Mouse (Mus musculus): ENCODE measurements around the gene Hsd17b6.
"Not testable (repeated sequence)": the region's sequence is repeated elsewhere in the genome, so short reads cannot be mapped to it uniquely, and the experiment has no call there.

The Hsd17b6 gene

DNA sequence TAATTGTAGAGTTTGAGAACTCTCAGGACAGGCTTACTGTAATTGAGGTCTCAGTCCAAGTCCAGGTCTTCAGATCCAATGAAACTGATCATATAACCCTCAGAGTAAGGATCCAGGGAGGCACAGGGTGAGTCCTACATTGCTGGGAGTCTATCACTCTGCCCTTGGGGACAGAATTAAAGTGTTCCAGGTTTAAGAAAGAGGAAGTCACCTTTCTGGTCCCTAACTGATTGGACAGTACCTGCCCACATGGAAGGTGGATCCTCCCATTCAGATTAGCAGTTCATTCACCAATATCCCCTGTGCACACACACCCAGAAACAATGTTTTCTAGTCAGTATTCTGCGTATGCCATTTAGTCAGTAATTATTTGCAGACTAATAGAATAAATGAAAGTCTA, at the start of gene Hsd17b6:
Hsd17b6 (minus strand) TSS at position 166 of the 400 bp plus-strand sequence.
- no peak for DNase-seq

DNA sequence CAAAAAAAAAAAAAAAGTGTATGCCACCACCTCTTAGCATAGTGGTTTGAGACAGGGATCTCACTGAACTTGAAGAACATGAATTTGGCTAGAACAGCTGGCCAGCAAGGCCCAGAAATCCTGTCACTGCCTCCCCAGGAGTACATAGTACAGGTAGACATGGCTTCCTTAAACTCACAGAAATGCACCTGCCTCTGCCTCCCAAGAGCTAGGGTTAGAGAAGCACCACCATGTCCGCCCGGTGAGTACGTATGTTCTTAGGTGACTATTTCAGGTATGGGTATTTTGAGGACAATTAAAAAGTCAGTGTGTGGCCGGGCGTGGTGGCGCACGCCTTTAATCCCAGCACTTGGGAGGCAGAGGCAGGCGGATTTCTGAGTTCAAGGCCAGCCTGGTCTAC, 45.6 kb upstream of the Hsd17b6 start:
- no peak for DNase-seq

- DNase-seq, result not testable (repeated sequence)
Observed at GRCm38 (mm10) chr10:128052136-128052535, 44.7 kb upstream of the Hsd17b6 start.

DNA sequence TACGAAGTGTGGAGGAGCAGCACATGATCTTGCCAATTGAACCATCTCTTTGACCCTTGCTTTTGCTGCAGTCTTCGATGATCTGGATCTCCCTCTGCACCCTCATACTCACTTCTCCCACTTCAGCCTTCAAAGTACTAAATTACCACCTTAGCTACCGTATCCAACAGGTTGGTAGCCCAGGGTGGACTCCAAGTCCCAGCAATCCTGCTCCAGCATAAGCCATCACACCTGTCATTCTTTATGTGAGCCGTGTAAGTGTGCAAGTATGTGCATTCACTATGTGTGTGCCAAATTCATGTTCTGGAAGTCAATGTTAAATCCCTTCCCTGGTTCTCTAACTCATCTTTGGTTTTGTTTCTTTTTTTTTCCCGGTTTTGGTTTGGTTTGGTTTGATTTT, 44.2 kb upstream of the Hsd17b6 start:
- DNase-seq, result no peak

GRCm38 (mm10) chr10:128050355-128050754, 42.9 kb upstream of the Hsd17b6 start:
- no peak for DNase-seq

DNA sequence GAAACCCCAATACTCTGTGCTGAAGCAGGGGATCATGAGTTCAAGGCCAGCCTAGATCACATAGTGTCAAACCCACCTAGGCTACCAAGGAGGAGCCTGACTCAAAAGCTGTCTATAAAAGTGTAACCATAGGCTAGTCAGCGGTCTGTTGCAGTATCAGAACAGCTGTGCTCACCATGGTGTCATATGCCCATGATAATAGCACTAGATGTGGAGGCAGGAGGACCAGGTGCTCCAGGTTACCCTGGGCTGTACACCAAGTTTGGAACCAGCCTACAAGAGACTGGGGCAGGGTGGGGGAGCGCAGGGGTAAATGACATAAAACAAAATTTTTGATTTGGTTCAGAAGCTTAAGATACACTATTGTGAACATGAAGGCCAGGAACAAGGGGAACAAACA, 42.3 kb upstream of the Hsd17b6 start:
- no peak for DNase-seq

GRCm38 (mm10) chr10:128048157-128048556, 40.7 kb upstream of the Hsd17b6 start:
- no peak for DNase-seq

- no peak for DNase-seq
Observed at GRCm38 (mm10) chr10:128043041-128043835, 35.8 kb upstream of the Hsd17b6 start.

- no peak for DNase-seq
Observed at GRCm38 (mm10) chr10:128042466-128042865, 35.1 kb upstream of the Hsd17b6 start.

GRCm38 (mm10) chr10:128041636-128042035, 34.2 kb upstream of the Hsd17b6 start:
- no peak for DNase-seq

DNA sequence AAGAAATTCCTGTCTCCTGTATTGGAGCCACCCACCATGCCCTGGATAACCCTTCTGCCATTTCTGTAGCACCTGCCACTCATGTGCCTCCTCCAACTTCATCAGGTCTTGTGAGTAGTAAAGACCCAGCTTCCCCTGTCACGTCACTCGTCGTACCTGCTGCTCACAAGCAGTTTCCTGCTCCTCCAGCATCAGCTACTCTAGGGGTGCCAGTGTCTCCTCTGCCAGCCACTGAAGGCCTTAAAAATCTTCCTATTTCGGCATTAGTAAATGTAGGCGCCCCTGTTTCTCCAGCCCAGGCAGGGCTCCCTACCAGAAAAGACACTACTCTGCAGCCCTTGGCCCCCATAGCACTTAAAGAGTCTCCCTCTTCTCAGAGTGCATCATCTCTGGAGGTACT, 32.9 kb upstream of the Hsd17b6 start:
- no peak for DNase-seq

DNA sequence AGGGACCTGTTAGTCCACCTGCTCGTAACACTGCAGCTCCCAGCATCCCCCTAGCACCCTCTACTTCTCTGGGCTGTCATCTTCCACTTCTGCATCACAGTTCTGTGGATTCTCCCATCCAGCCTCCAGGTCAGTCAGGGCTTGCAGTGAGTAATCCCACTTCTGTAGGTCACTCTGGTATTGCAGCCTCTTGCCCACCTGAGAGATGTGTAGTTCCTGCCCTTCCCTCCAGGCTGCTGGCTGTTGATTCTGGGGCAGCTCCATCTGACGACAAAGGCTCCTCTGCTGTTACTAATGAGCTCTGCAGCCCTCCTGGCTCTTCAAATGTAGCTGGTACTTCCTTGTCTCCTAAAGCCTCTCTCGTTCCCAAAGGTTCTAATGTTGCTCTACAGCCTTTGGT, 32.4 kb upstream of the Hsd17b6 start:
- DNase-seq, result no peak

DNA sequence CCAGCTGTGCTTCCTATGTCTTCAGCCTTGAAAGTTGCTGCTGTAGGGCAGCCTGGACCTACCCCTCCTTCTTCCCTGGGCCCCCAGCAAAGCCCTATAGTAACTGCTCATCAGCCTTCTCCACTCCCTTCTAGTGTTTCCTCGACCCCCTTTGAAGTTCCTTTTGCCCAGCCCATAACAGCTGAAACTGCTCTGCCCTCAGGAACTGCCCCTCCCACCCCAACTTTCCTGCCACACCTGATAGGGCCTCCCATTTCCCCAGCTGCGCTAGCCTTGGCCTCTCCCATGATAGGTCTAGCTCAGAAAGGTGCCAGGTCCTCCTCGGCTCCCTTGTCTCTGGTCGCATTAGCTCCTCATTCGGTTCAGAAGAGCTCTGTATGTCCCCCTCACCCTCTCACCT, 31.8 kb upstream of the Hsd17b6 start:
- DNase-seq, result no peak

DNA sequence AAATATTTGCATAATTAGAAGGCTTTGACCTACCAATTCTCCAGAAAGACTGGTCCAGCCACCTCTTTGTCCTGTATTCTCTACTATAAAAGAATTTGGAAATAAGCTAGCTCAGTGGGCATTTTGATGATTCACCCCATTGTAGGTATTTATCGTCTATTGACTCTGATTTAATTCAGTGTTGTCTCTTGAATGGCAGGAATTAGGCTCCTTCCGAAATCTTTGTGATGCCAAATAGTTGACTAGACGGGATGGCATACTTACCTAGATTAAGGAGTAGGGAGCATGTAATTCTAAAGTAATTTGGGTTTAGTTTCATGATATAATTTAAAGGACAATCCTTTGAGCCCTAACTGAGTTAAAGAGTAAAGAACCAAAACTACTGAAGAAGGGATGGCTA, 30.5 kb upstream of the Hsd17b6 start:
- no peak for DNase-seq

DNA sequence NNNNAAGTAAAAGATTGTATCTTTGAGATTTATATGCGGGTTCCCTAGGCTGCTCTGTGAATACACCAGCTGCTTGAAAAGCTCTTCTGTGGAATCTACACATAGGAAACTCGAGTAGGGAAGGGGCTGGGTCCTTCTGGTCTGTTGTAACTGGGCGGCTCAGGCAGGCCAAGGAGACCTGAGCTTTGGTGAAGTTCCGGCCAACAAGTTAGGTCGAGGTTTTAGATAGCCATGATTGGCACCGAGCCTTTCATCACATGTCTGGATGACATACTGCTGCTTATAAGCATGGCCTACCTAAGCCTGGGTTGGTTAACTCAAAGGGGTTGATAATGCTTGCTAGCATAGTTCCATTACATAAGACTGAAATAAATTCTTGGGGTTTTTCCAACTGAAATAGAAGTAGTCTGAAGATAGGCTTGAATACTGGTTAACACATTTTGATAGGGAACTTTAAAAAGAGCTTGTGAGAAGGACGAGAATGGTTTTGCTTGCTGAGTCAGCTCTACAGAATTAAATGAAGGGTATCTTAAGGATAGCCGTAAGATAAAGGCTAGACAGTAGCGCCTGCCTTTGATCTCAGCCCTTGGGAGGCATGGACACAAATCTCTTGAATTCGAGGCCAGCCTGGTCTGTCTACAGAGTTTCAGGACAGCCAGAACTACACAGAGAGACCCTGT, 29.5 kb upstream of the Hsd17b6 start:
- DNase-seq, result peak; percentile 70 to 83

- DNase-seq, result no peak
Observed at GRCm38 (mm10) chr10:128030860-128031259, 23.4 kb upstream of the Hsd17b6 start.

DNA sequence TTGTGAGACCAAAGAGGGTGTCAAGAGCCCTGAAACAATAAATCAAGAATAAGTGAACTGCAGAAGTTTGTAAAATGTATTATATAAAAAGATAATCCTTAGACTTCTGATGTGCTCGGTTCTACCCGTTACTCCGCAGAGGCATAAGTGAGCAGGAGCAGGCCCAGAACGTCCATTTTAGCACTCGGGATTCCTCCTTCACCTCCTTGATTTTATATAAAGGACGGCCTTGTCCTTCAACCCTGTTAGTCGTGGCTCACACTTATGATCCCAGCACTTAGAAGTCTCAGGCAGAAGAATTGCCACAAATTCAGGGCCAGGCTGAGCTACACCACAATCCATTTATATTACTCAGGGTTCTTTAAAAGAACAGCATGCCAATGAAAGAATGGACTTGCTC, 22.5 kb upstream of the Hsd17b6 start:
- no peak for DNase-seq

GRCm38 (mm10) chr10:128023496-128023895, 16.1 kb upstream of the Hsd17b6 start:
- no peak for DNase-seq

DNA sequence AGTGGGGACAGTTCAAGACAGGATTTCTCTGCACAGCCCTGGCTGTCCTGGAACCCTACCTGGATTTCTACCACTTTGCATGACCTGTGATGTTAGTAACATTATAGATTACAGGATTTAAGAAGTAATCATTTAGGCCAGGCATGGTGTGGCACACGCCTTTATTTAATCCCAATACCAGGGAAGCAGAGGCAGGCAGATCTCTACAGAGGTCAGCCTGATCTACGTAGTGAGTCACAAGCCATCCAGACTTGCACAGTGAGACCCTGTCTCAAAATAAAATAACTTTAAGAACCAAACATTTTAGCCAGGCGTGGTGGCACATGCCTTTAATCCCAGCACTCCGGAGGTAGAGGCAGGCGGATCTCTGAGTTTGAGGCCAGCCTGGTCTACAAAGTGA, 14.8 kb upstream of the Hsd17b6 start:
- DNase-seq, result no peak

DNA sequence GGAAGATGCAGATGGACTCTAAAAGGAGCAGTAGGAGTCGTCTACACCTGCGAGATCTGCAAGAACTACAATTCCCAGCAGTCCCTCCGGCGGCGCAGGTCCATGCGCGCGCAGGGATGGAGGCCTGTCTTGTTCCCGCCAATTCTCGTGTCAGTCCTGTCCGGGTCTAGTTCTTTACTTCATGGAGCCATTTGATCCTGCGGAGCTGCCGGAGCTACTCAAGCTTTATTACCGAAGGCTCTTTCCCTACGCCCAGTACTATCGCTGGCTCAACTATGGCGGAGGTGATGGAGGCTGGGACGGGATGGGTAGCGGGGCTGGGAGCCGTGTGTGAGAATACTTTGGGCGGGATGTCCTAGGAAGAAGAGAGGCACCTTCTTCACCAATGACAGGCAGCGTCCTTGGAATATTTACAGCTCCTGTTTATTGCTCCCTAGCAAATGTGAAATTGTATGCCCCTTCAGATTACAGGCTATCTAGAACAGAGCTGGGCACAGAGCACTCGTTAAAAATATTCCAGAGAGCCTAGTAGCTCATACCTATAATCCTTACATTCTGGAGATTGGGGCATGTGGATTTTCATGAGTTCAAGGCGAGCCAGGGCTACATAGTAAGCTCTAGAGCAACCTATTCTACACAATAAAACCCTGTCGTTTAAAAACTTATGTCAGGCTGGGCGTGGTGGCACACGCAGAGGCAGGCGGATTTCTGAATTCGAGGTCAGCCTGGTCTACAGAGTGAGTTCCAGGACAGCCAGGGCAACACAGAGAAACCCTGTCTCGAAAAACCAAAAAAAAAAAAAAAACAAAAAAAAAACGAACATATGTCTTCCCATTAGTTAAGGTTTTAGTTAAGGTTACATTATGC, 7.9 kb upstream of the Hsd17b6 start, which contains the start of gene Prim1:
Prim1 (plus strand) TSS at position 101 of the 867 bp plus-strand sequence.
- peak; percentile 82 to 91 for DNase-seq

DNA sequence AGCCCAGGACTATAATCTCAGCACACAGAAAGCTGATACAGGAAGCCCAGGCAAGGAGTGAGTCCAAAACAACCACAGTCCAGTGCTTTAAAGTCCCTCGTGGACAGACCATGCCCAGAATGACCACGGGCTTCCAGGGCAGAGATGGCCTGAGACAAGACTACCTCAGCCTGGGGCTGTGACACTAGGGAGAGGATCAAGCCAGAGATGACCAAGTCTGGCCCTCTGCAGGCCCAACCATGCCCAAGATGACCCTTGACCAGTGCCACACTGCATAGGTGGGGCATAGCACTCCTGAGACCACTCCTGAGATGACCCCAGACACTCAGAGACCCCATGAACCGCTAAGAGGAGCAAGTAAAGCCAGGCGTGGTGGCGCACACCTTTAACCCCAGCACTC, 2.3 kb upstream of the Hsd17b6 start:
- no peak for DNase-seq

DNA sequence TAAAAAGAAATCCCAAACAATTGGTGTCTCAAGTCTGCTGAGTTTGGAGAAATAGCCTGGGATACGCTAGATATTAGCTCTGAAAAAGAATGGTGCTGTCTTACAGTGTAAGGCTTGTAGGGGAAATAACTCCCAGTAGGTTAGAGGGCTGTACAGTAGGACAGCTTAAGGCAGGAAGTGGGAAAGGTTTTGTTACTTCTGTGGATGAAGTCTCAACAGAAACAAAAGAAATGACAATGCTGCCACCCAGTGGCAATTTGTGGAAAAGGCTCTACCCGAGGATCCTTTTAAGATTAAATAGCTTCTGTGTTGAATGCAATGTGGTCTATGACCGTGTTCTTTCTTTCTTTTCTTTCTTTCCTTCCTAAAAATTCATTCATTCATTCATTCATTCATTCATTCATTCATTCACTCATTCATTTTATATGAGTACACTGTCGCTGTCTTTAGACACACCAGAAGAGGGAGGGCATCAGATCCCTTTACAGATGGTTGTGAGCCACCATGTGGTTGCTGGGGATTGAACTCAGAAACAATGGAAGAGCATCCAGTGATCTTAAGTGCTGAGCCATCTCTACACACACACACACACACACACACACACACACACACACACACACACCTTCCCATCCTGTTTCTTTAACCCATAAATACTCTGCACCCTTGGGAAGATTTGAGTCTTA, 937 bp upstream of the Hsd17b6 start:
- peak; percentile 68 to 85 for DNase-seq

- no peak for DNase-seq
Observed at GRCm38 (mm10) chr10:128005479-128005878, 1.9 kb downstream of the Hsd17b6 start.

Measured in kidney, postnatal 25 days (tissue).